Mouse (Mus musculus) lung, embryonic 14.5 days (tissue): ENCODE data around the gene Gm34653. TPM values are rescaled to one million over a fixed set of nuclear protein-coding genes. Genes with fewer than 3 reads are reported as not detected.

Experiments used
- ATAC-seq: fragments of 200-750 bp; cut with Nextera tagmentation; 2 replicates; pipeline ENCODE4 v1.8.0; 2017; ENCODE audit warnings: mild to moderate bottlenecking, moderate TSS enrichment, moderate library complexity; ENCODE audit not compliant: insufficient read depth
- DNase-seq: peaks from one replicate; pipeline ENCODE4 v3.0.0-alpha.2; 2015
- H3K27ac ChIP-seq: fragments of 300-500 bp; sonication (generic); 2 replicates; pipeline ENCODE4 v1.5.1; 2014; ENCODE audit warnings: low read depth, mild to moderate bottlenecking, moderate library complexity
- H3K27me3 ChIP-seq: fragments of 300-500 bp; sonication (generic); 2 replicates; pipeline ENCODE4 v1.6.1; 2014; ENCODE audit warnings: low read length, control low read depth; ENCODE audit not compliant: insufficient read depth
- H3K36me3 ChIP-seq: fragments of 300-500 bp; sonication (generic); 2 replicates; pipeline ENCODE4 v1.6.1; 2014; ENCODE audit warnings: control low read depth; ENCODE audit not compliant: insufficient read depth
- H3K4me1 ChIP-seq: fragments of 300-500 bp; sonication (generic); 2 replicates; pipeline ENCODE4 v1.6.1; 2014; ENCODE audit warnings: antibody characterized with exemption, control low read depth; ENCODE audit not compliant: insufficient read depth
- H3K4me2 ChIP-seq: fragments of 300-500 bp; sonication (generic); 2 replicates; pipeline ENCODE4 v1.6.1; 2014; ENCODE audit warnings: mild to moderate bottlenecking
- H3K4me3 ChIP-seq: fragments of 300-500 bp; sonication (generic); 2 replicates; pipeline ENCODE4 v1.5.1; 2014; ENCODE audit warnings: low read depth, low read length
- H3K9ac ChIP-seq: fragments of 300-500 bp; sonication (generic); 2 replicates; pipeline ENCODE4 v1.6.1; 2014
- H3K9me3 ChIP-seq: fragments of 300-500 bp; sonication (generic); 2 replicates; pipeline ENCODE4 v1.6.1; 2016; ENCODE audit warnings: low read depth, low read length, control low read depth
- CTCF ChIP-seq: IDR thresholded peaks from 2 replicates; pipeline ENCODE4 v1.5.1; 2016; ENCODE audit warnings: antibody characterized with exemption, low read depth
- WGBS: fragments of 180-500 bp; shearing (Covaris S2); extraction: QIAGEN DNeasy Blood & Tissue Kit; methylation state at CpG from one replicate; pipeline ENCODE4 v1.1.7; 2014; 5-methylcytosine and 5-hydroxymethylcytosine counted together
- polyA plus RNA-seq: library from polyadenylated mRNA; unstranded; fragments of >200 nt; fragmentation: Nextera tagmentation; extraction: Ambion mirVana; gene quantifications from 2 replicates; pipeline ENCODE4 v1.2.1, GENCODE M21; 2014

Gene Gm34653
- polyA plus RNA-seq, 1 experiment from 2014 or later = not detected

GRCm38 (mm10) chr2:34870520-34871474 lies 38.0 kb downstream of the Gm34653 start:
- Histone ChIP-seq H3K36me3 (peaks cover 2% of the 10 kb centered on the region), H3K27ac (peak overlapping the region; percentile 90), H3K4me1 (peaks cover 10% of the 10 kb centered on the region; the same call in 1 of the 2 replicates), H3K4me2 (peak overlapping the region; percentile 73), H3K4me3 (peak overlapping the region; percentile 95), H3K27me3 (0 out of 2 replicates have a peak, but pooled peaks cover 9% of the 10 kb centered on the region), H3K9me3 (no peaks in the 10 kb centered on the region), H3K9ac (peak overlapping the region; percentile 93)
- DNase-seq = peak; percentile 100
- ATAC-seq = peak; percentile 97
- TF ChIP-seq CTCF = no peak
- under 1% methylated on average over 64 of the region's 67 CpGs for WGBS

GRCm38 (mm10) chr2:34874271-34874670 lies 41.5 kb downstream of the Gm34653 start, which contains the start of gene Cutal:
Cutal (plus strand) TSS chr2:34874396.
- H3K4me1 ChIP-seq = peaks cover 8% of the 10 kb centered on the region; the same call in 1 of the 2 replicates
- no peak within 1 kb of the TSS for H3K9ac ChIP-seq
- H3K4me3 ChIP-seq = peak within 1 kb of the TSS; percentile 8; the same call in 1 of the 2 replicates
- H3K36me3 ChIP-seq = no peaks in the 10 kb centered on the region
- peak within 1 kb of the TSS; percentile 49 for H3K4me2 ChIP-seq
- no peaks in the 10 kb centered on the region for H3K9me3 ChIP-seq
- DNase-seq (peak; percentile 15), ATAC-seq (no peak)
- WGBS = 5% methylated on average over 14 of the region's 14 CpGs
- H3K27me3 ChIP-seq = 0 out of 2 replicates have a peak, but pooled peaks cover 9% of the 10 kb centered on the region
- H3K27ac ChIP-seq = no peak within 1 kb of the TSS
- no peak for TF ChIP-seq CTCF

GRCm38 (mm10) chr2:34874816-34875345 lies 42.1 kb downstream of the Gm34653 start, which contains the start of gene Psmd5:
Psmd5 (minus strand) TSS chr2:34874968.
- H3K4me1 ChIP-seq = 0 out of 2 replicates have a peak, but pooled peaks cover 4% of the 10 kb centered on the region
- H3K4me2 ChIP-seq = peak within 1 kb of the TSS; percentile 49
- peak within 1 kb of the TSS; percentile 8; the same call in 1 of the 2 replicates for H3K4me3 ChIP-seq
- WGBS = 15% methylated on average over 8 of the region's 8 CpGs
- ATAC-seq = no peak
- H3K27me3 ChIP-seq = 0 out of 2 replicates have a peak, but pooled peaks cover 9% of the 10 kb centered on the region
- no peak within 1 kb of the TSS for H3K27ac ChIP-seq
- DNase-seq = no peak
- H3K36me3 ChIP-seq = no peaks in the 10 kb centered on the region
- no peak for TF ChIP-seq CTCF
- H3K9me3 ChIP-seq = no peaks in the 10 kb centered on the region
- no peak within 1 kb of the TSS for H3K9ac ChIP-seq

- WGBS = 86% methylated on average over 10 of the region's 10 CpGs
- H3K9me3 ChIP-seq = no peaks in the 10 kb centered on the region
- H3K4me2 ChIP-seq = no peak overlapping the region
- no peaks in the 10 kb centered on the region for H3K4me1 ChIP-seq
- ATAC-seq (no peak), DNase-seq (no peak)
- H3K4me3 ChIP-seq = no peak overlapping the region
- H3K36me3 ChIP-seq = no peaks in the 10 kb centered on the region
- 0 out of 2 replicates have a peak, but pooled peaks cover 1% of the 10 kb centered on the region for H3K27me3 ChIP-seq
- no peak overlapping the region for H3K9ac ChIP-seq
- TF ChIP-seq CTCF = no peak
- H3K27ac ChIP-seq = no peak overlapping the region
Observed at GRCm38 (mm10) chr2:34880054-34880453, 47.2 kb downstream of the Gm34653 start.

- Histone ChIP-seq H3K9ac (no peak overlapping the region), H3K4me3 (no peak overlapping the region), H3K4me1 (no peaks in the 10 kb centered on the region), H3K27ac (no peak overlapping the region), H3K4me2 (no peak overlapping the region), H3K36me3 (no peaks in the 10 kb centered on the region), H3K27me3 (no peaks in the 10 kb centered on the region), H3K9me3 (no peaks in the 10 kb centered on the region)
- ATAC-seq (no peak), DNase-seq (no peak)
- 84% methylated on average over 2 of the region's 2 CpGs for WGBS
- TF ChIP-seq CTCF = no peak
Observed at GRCm38 (mm10) chr2:34882757-34883156, 50.0 kb downstream of the Gm34653 start.

- no peaks in the 10 kb centered on the region for H3K4me1 ChIP-seq
- no peaks in the 10 kb centered on the region for H3K27me3 ChIP-seq
- H3K9ac ChIP-seq = no peak overlapping the region
- no peak for DNase-seq
- WGBS = 22% methylated on average over 5 of the region's 5 CpGs
- H3K9me3 ChIP-seq = no peaks in the 10 kb centered on the region
- no peak overlapping the region for H3K4me2 ChIP-seq
- TF ChIP-seq CTCF = no peak
- no peak overlapping the region for H3K27ac ChIP-seq
- ATAC-seq = no peak
- H3K4me3 ChIP-seq = no peak overlapping the region
- no peaks in the 10 kb centered on the region for H3K36me3 ChIP-seq
Observed at GRCm38 (mm10) chr2:34883190-34883589, 50.4 kb downstream of the Gm34653 start.

GRCm38 (mm10) chr2:34884186-34884585 lies 51.4 kb downstream of the Gm34653 start:
- Histone ChIP-seq H3K27ac (no peak overlapping the region), H3K36me3 (no peaks in the 10 kb centered on the region), H3K4me1 (no peaks in the 10 kb centered on the region), H3K4me2 (no peak overlapping the region), H3K9me3 (no peaks in the 10 kb centered on the region), H3K9ac (no peak overlapping the region), H3K4me3 (no peak overlapping the region), H3K27me3 (no peaks in the 10 kb centered on the region)
- DNase-seq (peak; percentile 66), ATAC-seq (no peak)
- no peak for TF ChIP-seq CTCF
- 44% methylated on average over 2 of the region's 2 CpGs for WGBS

Other genes starting within 250 kb of the Gm34653 start
- 84.4 and 91.7 TPM in 2 replicates for gene Gapvd1, start 77.8 kb upstream of the Gm34653 start, polyA plus RNA-seq
- gene Hspa5, start 61.0 kb upstream of the Gm34653 start, polyA plus RNA-seq = 981 and 1,088 TPM in 2 replicates
- gene Rabepk, start 33.1 kb upstream of the Gm34653 start, polyA plus RNA-seq = 39.6 and 45.0 TPM in 2 replicates
- gene Fbxw2, start 6.7 kb upstream of the Gm34653 start, polyA plus RNA-seq = 73.8 and 77.5 TPM in 2 replicates
- gene Cutal, start 41.4 kb downstream of the Gm34653 start, polyA plus RNA-seq = 0.57 and 0.64 TPM in 2 replicates
- 117 and 121 TPM in 2 replicates for gene Psmd5, start 42.0 kb downstream of the Gm34653 start, polyA plus RNA-seq
- gene Phf19, start 81.0 kb downstream of the Gm34653 start, polyA plus RNA-seq = 3.3 and 4.9 TPM in 2 replicates
- gene Traf1, start 128.8 kb downstream of the Gm34653 start, polyA plus RNA-seq = 0.79 and 1.4 TPM in 2 replicates
- 0.49 and 1.5 TPM in 2 replicates for gene Hc, start 228.4 kb downstream of the Gm34653 start, polyA plus RNA-seq